Mouse (Mus musculus) stomach, postnatal 0 days (tissue): ENCODE results near the gene Cltb. TPM values are rescaled to one million over a fixed set of nuclear protein-coding genes. Genes with fewer than 3 reads are reported as not detected.
A peak's percentile ranks its signal among the peaks of the same experiment; 100 is the strongest.

Experiments used
- ATAC-seq: fragments of 200-750 bp; cut with Nextera tagmentation; 2 replicates; pipeline ENCODE4 v1.8.0; 2017; ENCODE audit not compliant: low FRiP score, low TSS enrichment
- DNase-seq: peaks from one replicate; pipeline ENCODE4 v3.0.0-alpha.2; 2016; ENCODE audit warnings: low spot score
- H3K27ac ChIP-seq: fragments of 300-500 bp; sonication (generic); replicated peaks from 2 replicates; pipeline ENCODE4 v1.5.1; 2014; ENCODE audit warnings: mild to moderate bottlenecking, control low read depth
- H3K27me3 ChIP-seq: fragments of 300-500 bp; sonication (generic); 2 replicates; pipeline ENCODE4 v1.6.1; 2014; ENCODE audit warnings: low read length; ENCODE audit not compliant: control insufficient read depth, insufficient read depth
- H3K36me3 ChIP-seq: fragments of 300-500 bp; sonication (generic); 2 replicates; pipeline ENCODE4 v1.6.1; 2014; ENCODE audit warnings: low read length, mixed read lengths; ENCODE audit not compliant: control insufficient read depth, insufficient read depth
- H3K4me1 ChIP-seq: fragments of 300-500 bp; sonication (generic); replicated peaks from 2 replicates; pipeline ENCODE4 v1.6.1; 2014; ENCODE audit warnings: antibody characterized with exemption; ENCODE audit not compliant: control insufficient read depth, insufficient read depth
- H3K4me2 ChIP-seq: fragments of 300-500 bp; sonication (generic); replicated peaks from 2 replicates; pipeline ENCODE4 v1.6.1; 2014; ENCODE audit warnings: low read depth, mild to moderate bottlenecking, control low read depth, moderate library complexity
- H3K4me3 ChIP-seq: fragments of 300-500 bp; sonication (generic); 2 replicates; pipeline ENCODE4 v1.5.1; 2014; ENCODE audit warnings: low read depth, low read length, control low read depth
- H3K9ac ChIP-seq: fragments of 300-500 bp; sonication (generic); 2 replicates; pipeline ENCODE4 v1.6.1; 2014; ENCODE audit warnings: mild to moderate bottlenecking, low read length, control low read depth, mixed read lengths
- H3K9me3 ChIP-seq: fragments of 300-500 bp; sonication (generic); 2 replicates; pipeline ENCODE4 v1.6.1; 2016; ENCODE audit warnings: low read length; ENCODE audit not compliant: control insufficient read depth
- CTCF ChIP-seq: IDR thresholded peaks from 2 replicates; pipeline ENCODE4 v1.5.1; 2016; ENCODE audit warnings: antibody characterized with exemption, low read depth, mild to moderate bottlenecking, moderate library complexity
- EP300 ChIP-seq: optimal IDR thresholded peaks from 2 replicates; pipeline ENCODE3; 2016; ENCODE audit warnings: antibody characterized with exemption
- WGBS: fragments of 180-500 bp; shearing (Covaris S2); extraction: QIAGEN DNeasy Blood & Tissue Kit; methylation state at CpG from one replicate; pipeline ENCODE4 v1.1.7; 2014; 5-methylcytosine and 5-hydroxymethylcytosine counted together
- polyA plus RNA-seq: library from polyadenylated mRNA; unstranded; fragments of >200 nt; fragmentation: Nextera tagmentation; extraction: Ambion mirVana; gene quantifications from 2 replicates; pipeline ENCODE4 v1.2.1, GENCODE M21; 2015

The Cltb gene
- polyA plus RNA-seq, 1 experiment from 2014 or later: 160 TPM

GRCm38 (mm10) chr13:54582126-54582525, 29.0 kb downstream of the Cltb start:
- Histone ChIP-seq H3K4me3 (no peak overlapping the region), H3K9ac (no peak overlapping the region), H3K4me1 (no peaks in the 10 kb centered on the region), H3K36me3 (peaks cover 14% of the 10 kb centered on the region), H3K27me3 (no peaks in the 10 kb centered on the region), H3K27ac (peak overlapping the region; percentile 56), H3K4me2 (no peak overlapping the region), H3K9me3 (no peaks in the 10 kb centered on the region)
- peak; percentile 31 for ATAC-seq
- 56% methylated on average over 10 of the region's 10 CpGs for WGBS
- TF ChIP-seq EP300 (no peak), CTCF (no peak)
- peak; percentile 44 for DNase-seq

GRCm38 (mm10) chr13:54581385-54581784, 29.8 kb downstream of the Cltb start:
- Histone ChIP-seq H3K4me1 (no peaks in the 10 kb centered on the region; the same call in 1 of the 2 replicates), H3K9ac (no peak overlapping the region), H3K4me2 (no peak overlapping the region), H3K36me3 (peaks cover 14% of the 10 kb centered on the region), H3K4me3 (no peak overlapping the region), H3K27ac (peak overlapping the region; percentile 77), H3K9me3 (no peaks in the 10 kb centered on the region), H3K27me3 (no peaks in the 10 kb centered on the region)
- WGBS: 51% methylated on average over 2 of the region's 2 CpGs
- ATAC-seq: peak; percentile 80
- DNase-seq: peak; percentile 58
- no peak for TF ChIP-seq CTCF
- TF ChIP-seq EP300: no peak

DNA sequence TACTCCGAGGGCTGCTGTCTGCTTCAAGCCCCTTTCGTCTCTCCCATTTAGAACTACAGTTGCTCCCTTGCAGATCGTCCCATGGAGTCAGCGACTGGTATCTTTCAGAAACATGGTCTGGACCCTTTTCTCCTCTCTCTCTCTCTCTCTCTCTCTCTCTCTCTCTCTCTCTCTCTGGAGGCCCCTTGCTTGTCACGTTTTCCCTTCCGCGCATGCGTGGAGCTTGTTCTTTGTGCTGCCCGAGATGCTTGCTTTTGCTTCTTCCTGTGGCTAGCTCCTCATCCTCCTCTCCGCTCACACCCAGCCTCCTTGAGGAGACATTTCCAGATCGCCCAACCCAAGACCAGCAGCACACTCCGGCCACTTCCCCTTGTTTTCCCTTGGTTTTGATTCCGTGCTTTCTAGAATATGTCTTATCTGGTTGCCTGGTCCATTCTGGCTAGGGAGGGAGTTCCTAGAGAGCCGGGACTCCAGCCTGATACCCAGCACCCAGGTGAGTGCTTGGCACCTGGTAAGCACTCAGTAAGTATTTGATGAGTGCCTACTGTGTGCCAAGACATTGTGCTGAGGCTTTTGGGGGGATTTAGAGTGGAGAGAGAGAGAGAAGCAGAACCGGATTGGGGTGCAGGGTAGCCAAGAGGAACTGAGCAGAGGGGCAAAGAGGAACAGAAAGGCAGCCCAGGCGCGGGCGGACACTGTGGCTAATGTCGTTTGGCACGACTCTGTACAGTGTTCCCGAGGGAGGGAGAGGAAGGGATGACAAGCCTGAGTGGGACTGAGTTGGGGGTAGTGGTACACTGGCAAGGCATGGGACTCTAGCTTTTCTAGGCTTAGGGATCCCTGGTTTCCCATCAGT, 33.3 kb downstream of the Cltb start:
- no peak overlapping the region for H3K9ac ChIP-seq
- peaks cover 4% of the 10 kb centered on the region; the same call in 1 of the 2 replicates for H3K4me1 ChIP-seq
- H3K4me3 ChIP-seq: no peak overlapping the region
- H3K36me3 ChIP-seq: no peaks in the 10 kb centered on the region
- no peak for DNase-seq
- H3K4me2 ChIP-seq: no peak overlapping the region
- TF ChIP-seq EP300 (no peak), CTCF (no peak)
- no peaks in the 10 kb centered on the region for H3K27me3 ChIP-seq
- peak overlapping the region; percentile 24 for H3K27ac ChIP-seq
- no peaks in the 10 kb centered on the region for H3K9me3 ChIP-seq
- no peak for ATAC-seq
- 82% methylated on average over 21 of the region's 21 CpGs for WGBS

- Histone ChIP-seq H3K27ac (peak overlapping the region; percentile 83), H3K9me3 (no peaks in the 10 kb centered on the region), H3K4me3 (peak overlapping the region; percentile 92), H3K4me1 (peaks cover 4% of the 10 kb centered on the region; the same call in 1 of the 2 replicates), H3K9ac (peak overlapping the region; percentile 83), H3K27me3 (no peaks in the 10 kb centered on the region), H3K36me3 (no peaks in the 10 kb centered on the region), H3K4me2 (peak overlapping the region; percentile 90)
- no peak for TF ChIP-seq CTCF
- TF ChIP-seq EP300: no peak
- no peak for ATAC-seq
- 1% methylated on average over 19 of the region's 19 CpGs for WGBS
- DNase-seq: peak; percentile 27
Observed at GRCm38 (mm10) chr13:54575489-54575888, 35.7 kb downstream of the Cltb start.

DNA sequence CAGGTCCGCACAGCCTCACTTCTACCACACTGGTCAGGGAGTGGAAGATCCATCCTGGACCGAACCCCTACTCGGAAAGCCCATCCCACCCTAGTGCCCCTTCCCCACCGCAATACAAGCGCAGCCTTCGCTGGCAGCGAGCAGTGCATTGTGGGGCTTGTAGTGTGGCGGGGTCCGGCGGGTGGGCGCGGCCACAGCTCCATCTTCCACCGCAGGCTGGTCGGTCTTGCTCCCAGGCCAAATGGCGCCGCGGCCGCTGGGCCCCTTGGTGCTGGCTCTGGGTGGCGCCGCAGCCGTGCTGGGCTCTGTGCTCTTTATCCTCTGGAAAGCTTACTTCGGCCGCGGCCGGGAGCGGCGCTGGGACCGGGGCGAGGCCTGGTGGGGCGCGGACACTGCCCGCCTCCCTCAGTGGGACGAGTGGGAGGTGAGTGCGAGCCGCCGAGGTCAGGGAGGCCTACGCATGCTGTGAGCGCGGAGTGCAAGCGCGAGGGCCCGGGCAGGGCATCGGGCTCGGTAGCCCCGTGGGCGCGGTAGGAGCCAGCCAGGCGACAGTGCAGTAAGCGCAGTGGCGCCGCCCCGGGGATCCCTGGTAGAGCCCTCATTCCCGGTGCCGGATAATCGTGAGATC, 36.2 kb downstream of the Cltb start, which contains the start of gene Arl10:
TSS of gene Arl10 (plus strand) at position 162 of the 628 bp plus-strand sequence.
- DNase-seq: peak; percentile 81
- Histone ChIP-seq H3K4me1 (peaks cover 4% of the 10 kb centered on the region; the same call in 1 of the 2 replicates), H3K4me2 (peak within 1 kb of the TSS; percentile 90), H3K36me3 (no peaks in the 10 kb centered on the region), H3K4me3 (peak within 1 kb of the TSS; percentile 92), H3K27me3 (no peaks in the 10 kb centered on the region), H3K9ac (peak within 1 kb of the TSS; percentile 83), H3K27ac (peak within 1 kb of the TSS; percentile 83), H3K9me3 (no peaks in the 10 kb centered on the region)
- peak; percentile 84 for ATAC-seq
- TF ChIP-seq CTCF (peak; percentile 34; the same call in 1 of the 2 replicates), EP300 (no peak)
- WGBS: under 1% methylated on average over 50 of the region's 55 CpGs
